Mouse (Mus musculus) cerebellum, postnatal 25 days (tissue): Measurements from ENCODE around the gene Prl8a9.

Source experiments
- DNase-seq, 2 experiments: peaks; one replicate each; pipeline ENCODE4 v3.0.0; 2021; ENCODE audit warnings: mixed read lengths in 2 of 2

The Prl8a9 gene

DNA sequence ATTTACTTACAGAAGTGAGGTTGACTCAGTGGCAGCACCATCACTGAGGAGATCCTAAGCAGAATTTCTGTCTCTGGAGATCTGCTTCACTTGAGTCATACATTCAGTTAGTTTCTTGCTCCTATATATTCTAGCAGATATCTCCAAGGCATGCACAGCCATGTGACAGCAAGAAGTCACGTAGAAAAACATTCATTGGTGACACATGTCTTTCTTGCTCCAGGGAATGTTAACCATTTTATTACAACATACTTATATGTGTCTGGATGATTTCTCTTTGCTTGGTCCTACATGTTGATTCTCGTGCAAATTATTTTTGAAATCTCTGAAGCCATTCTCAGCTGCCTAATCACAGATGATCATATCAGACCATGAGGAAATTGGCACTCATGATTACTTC lies at the start of gene Prl8a9:
Prl8a9 (minus strand) TSS at position 101 of the 400 bp plus-strand sequence.
- no peak for DNase-seq

DNA sequence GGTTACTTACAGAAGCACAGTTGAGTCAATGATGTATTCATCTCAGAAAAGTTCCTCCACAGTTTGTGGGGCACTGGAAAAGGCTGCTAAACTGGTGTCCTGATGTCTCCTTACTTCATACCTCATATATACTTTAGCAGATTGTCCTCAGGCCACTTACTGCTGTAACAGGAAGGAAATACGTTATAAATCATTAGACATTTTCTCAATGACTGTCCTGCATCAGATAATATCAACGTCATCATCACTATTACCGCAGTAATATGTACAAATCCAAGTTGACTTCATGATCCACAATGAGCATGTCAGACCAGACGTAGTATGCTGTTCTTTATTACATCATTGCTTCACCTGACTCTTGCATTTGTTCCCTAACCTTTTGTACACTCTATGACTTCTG lies 46.1 kb upstream of the Prl8a9 start, which contains the start of gene Prl7b1:
Prl7b1 (minus strand) TSS at position 101 of the 400 bp plus-strand sequence.
- DNase-seq = no peak

DNA sequence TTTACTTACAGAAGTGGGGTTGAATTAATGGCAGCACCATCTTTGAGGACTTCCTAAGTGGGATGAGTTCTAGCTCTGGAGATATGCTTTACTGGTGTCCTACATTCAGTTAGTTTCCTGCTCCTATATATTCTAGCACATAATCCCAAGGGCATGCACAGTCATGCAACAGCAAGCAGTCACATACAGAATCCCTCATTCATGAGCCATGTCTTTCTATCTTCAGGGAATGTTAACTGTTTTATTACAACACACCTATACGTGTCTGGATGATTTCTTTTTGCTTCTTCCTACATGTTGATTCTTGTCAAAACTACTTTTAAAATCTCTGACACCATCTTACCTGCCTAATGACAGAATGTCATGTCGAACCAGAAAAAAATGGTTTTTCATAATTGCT lies 17.7 kb upstream of the Prl8a9 start, which contains the start of gene Prl8a1:
Prl8a1 (minus strand) TSS at position 101 of the 400 bp plus-strand sequence.
- no peak for DNase-seq

DNA sequence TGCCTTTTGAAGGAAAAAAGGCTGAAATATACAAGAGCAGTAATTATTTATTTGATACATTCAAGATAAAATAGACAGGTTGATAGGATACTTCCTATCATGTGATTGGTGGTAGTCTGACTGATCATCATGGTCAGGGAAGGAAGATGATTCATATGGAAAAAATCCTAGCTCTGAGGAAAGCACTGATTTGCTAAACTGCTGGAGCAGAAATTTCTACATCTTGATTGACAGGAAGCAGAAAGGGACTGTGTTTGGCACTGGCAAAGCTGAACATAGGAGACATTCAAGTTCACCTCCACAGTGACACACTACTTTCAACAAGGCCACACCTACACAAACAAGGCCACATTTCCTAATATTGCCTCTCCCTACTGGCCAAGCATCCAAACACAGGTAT lies 11.1 kb downstream of the Prl8a9 start:
- no peak for DNase-seq

DNA sequence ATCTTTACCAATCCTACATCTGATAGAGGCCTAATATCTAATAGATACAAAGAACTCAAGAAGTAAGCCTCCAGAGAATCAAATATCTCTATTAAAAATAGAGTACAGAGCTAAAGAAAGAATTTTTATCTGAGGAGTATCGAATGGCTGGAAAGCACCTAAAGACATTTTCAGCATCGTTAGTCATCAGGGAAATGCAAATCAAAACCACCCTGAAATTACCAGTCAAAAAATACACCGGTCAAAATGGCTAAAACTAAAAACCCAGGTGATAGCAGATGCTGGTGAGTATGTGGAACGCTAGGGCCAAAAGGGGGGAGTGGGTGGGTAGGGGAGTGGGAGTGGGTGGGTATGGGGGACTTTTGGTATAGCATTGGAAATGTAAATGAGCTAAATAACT lies 41.2 kb downstream of the Prl8a9 start:
- DNase-seq = no peak

DNA sequence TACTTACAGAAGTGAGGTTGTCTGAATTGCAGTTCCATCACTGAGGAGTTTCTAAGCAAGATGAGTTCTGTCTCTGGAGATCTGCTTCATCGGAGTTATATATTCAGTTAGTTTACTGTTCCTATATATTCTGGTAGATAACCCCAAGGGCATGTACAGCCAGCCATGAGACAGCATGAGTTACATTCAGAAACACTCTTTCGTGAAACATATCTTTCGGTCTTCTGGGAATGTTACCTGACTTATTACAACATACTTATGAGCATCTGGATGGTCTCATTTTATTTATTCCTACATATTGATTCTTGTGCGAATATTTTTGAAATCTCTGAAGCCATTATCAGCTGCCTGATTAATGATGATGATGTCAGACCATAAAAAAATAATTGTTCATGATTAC lies 51.3 kb downstream of the Prl8a9 start, which contains the start of gene Prl8a8:
Prl8a8 (minus strand) TSS at position 101 of the 400 bp plus-strand sequence.
- no peak for DNase-seq
